ENCODE assay signal across 8 mouse cellular contexts in the genomic region with DNA sequence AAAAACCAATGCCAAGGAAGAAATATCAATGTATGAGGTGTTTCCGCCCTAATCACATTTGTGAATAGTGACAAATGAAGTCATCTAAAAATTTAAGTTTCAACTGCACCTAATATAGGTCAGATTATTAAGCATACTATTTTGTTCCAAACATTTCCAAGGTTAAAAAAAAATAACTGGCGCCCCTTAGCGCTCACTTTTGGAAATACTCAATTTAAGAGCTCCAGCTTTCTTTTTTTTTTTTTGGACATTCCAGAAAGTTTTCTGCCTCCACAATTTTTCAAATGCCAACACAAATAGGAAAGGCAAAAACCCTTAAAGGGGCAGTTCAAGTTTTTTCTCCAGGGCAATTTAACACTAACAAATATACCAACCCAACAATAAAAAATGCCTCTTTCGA. TPM values are rescaled to one million over a fixed set of nuclear protein-coding genes. Genes with fewer than 3 reads are reported as not detected.
DNase-seq lines count a peak whose midpoint lies in the region; ATAC-seq lines count a peak whose summit lies in the region.

No protein-coding gene starts in this region.

- H3K9ac ChIP-seq in heart, embryonic 16.5 days (ENCODE audit: low read length), result peak overlapping the region; percentile 100
- H3K9ac ChIP-seq in midbrain, embryonic 14.5 days (replicated peaks; ENCODE audit: low read length), result peak overlapping the region; percentile 99; the same call in 1 of the 2 replicates

- DNase-seq in kidney, adult 18-20 months, result peak; percentile 45
- DNase-seq in kidney, adult 11 months, result no peak
- DNase-seq in MEL-GATA-1-ER (ENCODE audit: extremely low read depth, low read depth), result peak; percentile 46
- peak; percentile 90 for DNase-seq in embryo, embryonic 10.5 days (ENCODE audit: low spot score)
- no peak for DNase-seq in limb, embryonic 10.5 days (ENCODE audit: low spot score)
- peak; percentile 88 for DNase-seq in midbrain, embryonic 14.5 days
- DNase-seq in left cerebral cortex, adult 11 months (ENCODE audit: low spot score), result no peak

- no peaks in the 10 kb centered on the region for H3K27me3 ChIP-seq in heart, embryonic 16.5 days (ENCODE audit: control insufficient read depth, insufficient read depth, low read length)
- no peaks in the 10 kb centered on the region for H3K27me3 ChIP-seq in limb, embryonic 10.5 days (ENCODE audit: low read depth, poor library complexity, severe bottlenecking)
- no peaks in the 10 kb centered on the region for H3K27me3 ChIP-seq in midbrain, embryonic 14.5 days (ENCODE audit: control insufficient read depth, insufficient read depth, low read length)

- H3K9me3 ChIP-seq in heart, embryonic 16.5 days (replicated peaks; ENCODE audit: control insufficient read depth, low read length), result no peaks in the 10 kb centered on the region
- H3K9me3 ChIP-seq in limb, embryonic 10.5 days (replicated peaks), result no peaks in the 10 kb centered on the region
- no peaks in the 10 kb centered on the region for H3K9me3 ChIP-seq in midbrain, embryonic 14.5 days (ENCODE audit: control insufficient read depth, low read length)

- no peaks in the 10 kb centered on the region for H3K36me3 ChIP-seq in heart, embryonic 16.5 days (ENCODE audit: control insufficient read depth, insufficient read depth)
- H3K36me3 ChIP-seq in limb, embryonic 10.5 days, result no peaks in the 10 kb centered on the region
- H3K36me3 ChIP-seq in midbrain, embryonic 14.5 days (ENCODE audit: control insufficient read depth, insufficient read depth, low read length), result no peaks in the 10 kb centered on the region

- peak overlapping the region; percentile 97 for H3K4me3 ChIP-seq in heart, embryonic 16.5 days (ENCODE audit: low read length)
- peak overlapping the region; percentile 92 for H3K4me3 ChIP-seq in limb, embryonic 10.5 days
- H3K4me3 ChIP-seq in midbrain, embryonic 14.5 days (replicated peaks; ENCODE audit: low read depth, low read length), result peak overlapping the region; percentile 77

- peak overlapping the region; percentile 62 for H3K4me2 ChIP-seq in heart, embryonic 16.5 days (ENCODE audit: low read depth, low read length)
- peak overlapping the region; percentile 77 for H3K4me2 ChIP-seq in midbrain, embryonic 14.5 days (ENCODE audit: low read length)

- H3K27ac ChIP-seq in heart, embryonic 16.5 days (ENCODE audit: low read length), result peak overlapping the region; percentile 100
- peak overlapping the region; percentile 99 for H3K27ac ChIP-seq in limb, embryonic 10.5 days
- peak overlapping the region; percentile 99 for H3K27ac ChIP-seq in midbrain, embryonic 14.5 days (replicated peaks; ENCODE audit: low read depth, low read length)

- WGBS in heart, embryonic 16.5 days, result 2% methylated on average over 4 of the region's 4 CpGs
- 13% methylated on average over 4 of the region's 4 CpGs for WGBS in limb, embryonic 10.5 days
- WGBS in midbrain, embryonic 14.5 days, result 1% methylated on average over 4 of the region's 4 CpGs

- ATAC-seq in heart, embryonic 16.5 days (replicated peaks; ENCODE audit: extremely low read depth, insufficient read depth, low FRiP score), result no peak
- ATAC-seq in midbrain, embryonic 14.5 days (ENCODE audit: low FRiP score, low TSS enrichment), result no peak

- H3K4me1 ChIP-seq in heart, embryonic 16.5 days (ENCODE audit: control insufficient read depth, insufficient read depth, low read length), result peaks cover 12% of the 10 kb centered on the region
- H3K4me1 ChIP-seq in limb, embryonic 10.5 days, result peaks cover 24% of the 10 kb centered on the region
- H3K4me1 ChIP-seq in midbrain, embryonic 14.5 days (ENCODE audit: control insufficient read depth, insufficient read depth, low read length), result peaks cover 35% of the 10 kb centered on the region

RNA-seq across cellular contexts. Expression of gene Qk, which starts 2.5 kb away (rescaled TPM):
- polyA plus RNA-seq in heart, embryonic 16.5 days (2015; fragmentation: Nextera tagmentation; extraction: Ambion mirVana), result 38.1 and 39.9 TPM in 2 replicates
- 23.9 and 24.2 TPM in 2 replicates for polyA plus RNA-seq in limb, embryonic 10.5 days (2016; fragmentation: Nextera tagmentation; extraction: Ambion mirVana)
- polyA plus RNA-seq in midbrain, embryonic 14.5 days (2014; fragmentation: Nextera tagmentation; extraction: Ambion mirVana), result 52.9 and 62.8 TPM in 2 replicates

Comparison
In these comparisons a context has a peak if more than half of its experiments do, and no peak if none do; other contexts are left out.
1. DNase-seq: peak in kidney, adult 18-20 months (single experiment), MEL-GATA-1-ER (single experiment), embryo, embryonic 10.5 days (single experiment) and midbrain, embryonic 14.5 days (single experiment); none in kidney, adult 11 months (single experiment), limb, embryonic 10.5 days (single experiment) and left cerebral cortex, adult 11 months (single experiment).
2. Peak in every context shown above with its lines, with median percentiles within 50 percentile points of each other: H3K27ac ChIP-seq and H3K4me3 ChIP-seq.